In the genomic region with DNA sequence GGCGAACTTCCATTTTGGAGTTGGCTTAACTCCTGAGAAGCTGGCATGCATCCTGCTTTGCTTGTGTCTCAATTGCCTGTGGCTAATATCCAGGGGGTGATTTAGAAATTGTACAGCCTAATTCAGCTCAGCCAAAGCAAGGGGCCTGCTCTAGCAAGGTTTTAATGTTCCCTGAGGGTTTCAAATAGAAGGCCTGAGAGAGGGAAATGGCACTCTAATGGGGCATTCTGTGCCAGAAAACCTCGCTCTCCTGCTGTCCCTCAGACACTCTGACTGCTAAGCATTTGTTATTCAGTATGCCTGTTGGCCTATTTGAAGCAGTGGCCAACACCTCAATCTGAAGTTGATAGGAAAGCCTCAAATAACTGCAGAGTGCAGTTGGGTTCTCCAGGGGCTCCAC, we compare ENCODE assay signal across 12 mouse cellular contexts.
A peak's percentile ranks its signal among the peaks of the same experiment; 100 is the strongest.
DNase-seq lines count a peak whose midpoint lies in the region; ATAC-seq and TF ChIP-seq lines count a peak whose summit lies in the region.
"Had no signal": no experiment of that assay in that cellular context is flagged by ENCODE, and none has a peak within 500 bp of the region (broad histone marks: within the 10 kb centered on the region; RNA-seq: fewer than 3 reads in every experiment).

No protein-coding gene starts in this region.

- DNase-seq in forebrain, embryonic 14.5 days (ENCODE audit: low spot score) = peak; percentile 71
- no peak for DNase-seq in forebrain, embryonic 10.5 days (ENCODE audit: extremely low spot score, low spot score)
- peak; percentile 18 for DNase-seq in right cerebral cortex, adult 18-20 months
- DNase-seq in right cerebral cortex, postnatal 14 days = no peak
- DNase-seq in layer of hippocampus, postnatal 36 days = peak; percentile 7 to 13
- no peak for DNase-seq in kidney, postnatal 25 days
- DNase-seq: gastrocnemius, postnatal 25 days had no signal

- no peaks in the 10 kb centered on the region for H3K36me3 ChIP-seq in forebrain, embryonic 14.5 days (ENCODE audit: control insufficient read depth, insufficient read depth, low read length)
- H3K36me3 ChIP-seq in forebrain, embryonic 10.5 days (replicated peaks) = no peaks in the 10 kb centered on the region
- H3K36me3 ChIP-seq in intestine, postnatal 0 days (ENCODE audit: control insufficient read depth, insufficient read depth) = no peaks in the 10 kb centered on the region
- H3K36me3 ChIP-seq: embryonic facial prominence, embryonic 13.5 days; limb, embryonic 15.5 days had no signal

- H3K4me2 ChIP-seq in forebrain, embryonic 14.5 days (ENCODE audit: low read length) = no peak overlapping the region
- H3K4me2 ChIP-seq in intestine, postnatal 0 days (replicated peaks; ENCODE audit: low read depth) = no peak overlapping the region
- H3K4me2 ChIP-seq: embryonic facial prominence, embryonic 13.5 days; limb, embryonic 15.5 days had no signal

- H3K9me3 ChIP-seq in forebrain, embryonic 14.5 days (replicated peaks; ENCODE audit: control insufficient read depth, low read length) = no peaks in the 10 kb centered on the region
- no peaks in the 10 kb centered on the region for H3K9me3 ChIP-seq in forebrain, embryonic 10.5 days
- no peaks in the 10 kb centered on the region for H3K9me3 ChIP-seq in intestine, postnatal 0 days (ENCODE audit: control insufficient read depth)
- H3K9me3 ChIP-seq: embryonic facial prominence, embryonic 13.5 days; limb, embryonic 15.5 days had no signal

- H3K9ac ChIP-seq in forebrain, embryonic 14.5 days (ENCODE audit: low read length) = no peak overlapping the region
- H3K9ac ChIP-seq in intestine, postnatal 0 days (ENCODE audit: low read depth, low read length) = no peak overlapping the region
- H3K9ac ChIP-seq: embryonic facial prominence, embryonic 13.5 days; limb, embryonic 15.5 days had no signal

- H3K27me3 ChIP-seq in forebrain, embryonic 14.5 days (replicated peaks; ENCODE audit: control insufficient read depth, insufficient read depth, low read length) = no peaks in the 10 kb centered on the region
- H3K27me3 ChIP-seq in forebrain, embryonic 10.5 days (ENCODE audit: poor library complexity, severe bottlenecking) = no peaks in the 10 kb centered on the region
- no peaks in the 10 kb centered on the region for H3K27me3 ChIP-seq in intestine, postnatal 0 days (replicated peaks; ENCODE audit: control insufficient read depth, insufficient read depth, low read length)
- H3K27me3 ChIP-seq: embryonic facial prominence, embryonic 13.5 days; limb, embryonic 15.5 days had no signal

- H3K27ac ChIP-seq in forebrain, embryonic 14.5 days (ENCODE audit: low read depth, low read length) = no peak overlapping the region
- no peak overlapping the region for H3K27ac ChIP-seq in forebrain, embryonic 10.5 days
- no peak overlapping the region for H3K27ac ChIP-seq in intestine, postnatal 0 days (ENCODE audit: low read depth, low read length)
- H3K27ac ChIP-seq: embryonic facial prominence, embryonic 13.5 days; limb, embryonic 15.5 days had no signal

- no peaks in the 10 kb centered on the region for H3K4me1 ChIP-seq in forebrain, embryonic 14.5 days (ENCODE audit: control insufficient read depth, insufficient read depth, low read length)
- no peaks in the 10 kb centered on the region for H3K4me1 ChIP-seq in forebrain, embryonic 10.5 days
- H3K4me1 ChIP-seq in intestine, postnatal 0 days (replicated peaks; ENCODE audit: control insufficient read depth, insufficient read depth, low read length) = no peaks in the 10 kb centered on the region
- H3K4me1 ChIP-seq: embryonic facial prominence, embryonic 13.5 days; limb, embryonic 15.5 days had no signal

- TF ChIP-seq CTCF in intestine, postnatal 0 days (IDR thresholded peaks at IDR 0.05; ENCODE audit: low read depth) = no peak

- 47% methylated on average over 2 of the region's 2 CpGs for WGBS in forebrain, embryonic 14.5 days
- 91% methylated on average over 2 of the region's 2 CpGs for WGBS in forebrain, embryonic 10.5 days
- 78% methylated on average over 2 of the region's 2 CpGs for WGBS in intestine, postnatal 0 days

- H3K4me3 ChIP-seq in forebrain, embryonic 14.5 days (ENCODE audit: low read depth, low read length) = no peak overlapping the region
- no peak overlapping the region for H3K4me3 ChIP-seq in forebrain, embryonic 10.5 days
- no peak overlapping the region for H3K4me3 ChIP-seq in intestine, postnatal 0 days (ENCODE audit: low read depth, low read length)
- H3K4me3 ChIP-seq: embryonic facial prominence, embryonic 13.5 days; limb, embryonic 15.5 days had no signal

- peak; percentile 52; the same call in 1 of the 2 replicates for ATAC-seq in forebrain, embryonic 14.5 days
- no peak for ATAC-seq in erythroblast, adult 5-6 weeks (replicated peaks; ENCODE audit: low FRiP score, poor library complexity, severe bottlenecking)
- no peak for ATAC-seq in intestine, postnatal 0 days
- ATAC-seq: Patski had no signal

Comparison
In these comparisons a context has a peak if more than half of its experiments do, and no peak if none do; other contexts are left out.
1. DNase-seq: peak in forebrain, embryonic 14.5 days (single experiment), right cerebral cortex, adult 18-20 months (single experiment) and layer of hippocampus, postnatal 36 days (2 of 2); none in forebrain, embryonic 10.5 days (single experiment), right cerebral cortex, postnatal 14 days (single experiment) and kidney, postnatal 25 days (0 of 2).